Mouse (Mus musculus) kidney, embryonic 16.5 days (tissue): ENCODE measurements at regions not wholly inside any gene's neighbourhood (a gene's known extent, or its start where the extent isn't known, plus 50 kb on each side); places are given as distances from the start of the nearest gene placed in this dataset.
A peak's percentile ranks its signal among the peaks of the same experiment; 100 is the strongest.
"Not testable (repeated sequence)": the region's sequence is repeated elsewhere in the genome, so short reads cannot be mapped to it uniquely, and the experiment has no call there.

ENCODE experiments used
- ATAC-seq: fragments of 200-750 bp; cut with Nextera tagmentation; 2 replicates; pipeline ENCODE4 v1.8.0; 2017; ENCODE audit warnings: moderate TSS enrichment; ENCODE audit not compliant: low FRiP score, low TSS enrichment
- H3K27ac ChIP-seq: fragments of 300-500 bp; sonication (generic); 2 replicates; pipeline ENCODE4 v1.5.1; 2014; ENCODE audit warnings: low read length
- H3K27me3 ChIP-seq: fragments of 300-500 bp; sonication (generic); 2 replicates; pipeline ENCODE4 v1.6.1; 2014; ENCODE audit warnings: low read length, control low read depth, mixed read lengths; ENCODE audit not compliant: insufficient read depth
- H3K36me3 ChIP-seq: fragments of 300-500 bp; sonication (generic); 2 replicates; pipeline ENCODE4 v1.6.1; 2014; ENCODE audit warnings: low read length, control low read depth, mixed read lengths; ENCODE audit not compliant: insufficient read depth
- H3K4me1 ChIP-seq: fragments of 300-500 bp; sonication (generic); 2 replicates; pipeline ENCODE4 v1.6.1; 2014; ENCODE audit warnings: low read length, control low read depth, mixed read lengths; ENCODE audit not compliant: insufficient read depth
- H3K4me2 ChIP-seq: fragments of 300-500 bp; sonication (generic); replicated peaks from 2 replicates; pipeline ENCODE4 v1.6.1; 2014; ENCODE audit warnings: low read depth, low read length
- H3K4me3 ChIP-seq: fragments of 300-500 bp; sonication (generic); 2 replicates; pipeline ENCODE4 v1.5.1; 2014; ENCODE audit warnings: mild to moderate bottlenecking, low read length
- H3K9ac ChIP-seq: fragments of 300-500 bp; sonication (generic); replicated peaks from 2 replicates; pipeline ENCODE4 v1.6.1; 2014; ENCODE audit warnings: low read length
- H3K9me3 ChIP-seq: fragments of 300-500 bp; sonication (generic); 2 replicates; pipeline ENCODE4 v1.6.1; 2016; ENCODE audit warnings: low read length, control low read depth
- WGBS: fragments of 180-500 bp; shearing (Covaris S2); extraction: QIAGEN DNeasy Blood & Tissue Kit; methylation state at CpG from one replicate; pipeline ENCODE4 v1.1.7; 2014; 5-methylcytosine and 5-hydroxymethylcytosine counted together

- Histone ChIP-seq H3K36me3 (no peaks in the 10 kb centered on the region), H3K27ac (no peak overlapping the region), H3K4me3 (no peak overlapping the region), H3K9me3 (no peaks in the 10 kb centered on the region), H3K9ac (no peak overlapping the region), H3K4me1 (no peaks in the 10 kb centered on the region), H3K4me2 (no peak overlapping the region), H3K27me3 (no peaks in the 10 kb centered on the region)
- 55% methylated on average over 3 of the region's 3 CpGs for WGBS
- no peak for ATAC-seq
These were observed 324.4 kb upstream of the Nectin3 start for GRCm38 (mm10) chr16:46822753-46823152.

- Histone ChIP-seq H3K4me2 (no peak overlapping the region), H3K36me3 (no peaks in the 10 kb centered on the region), H3K4me3 (no peak overlapping the region), H3K27ac (no peak overlapping the region), H3K9me3 (no peaks in the 10 kb centered on the region), H3K9ac (no peak overlapping the region), H3K27me3 (no peaks in the 10 kb centered on the region), H3K4me1 (no peaks in the 10 kb centered on the region)
- 95% methylated on average over 1 of the region's 1 CpGs for WGBS
- ATAC-seq = no peak
These were observed 319.9 kb upstream of the Nectin3 start for GRCm38 (mm10) chr16:46818215-46818614.

- not testable (repeated sequence) for H3K36me3 ChIP-seq, H3K4me2 ChIP-seq, H3K27ac ChIP-seq, H3K4me3 ChIP-seq, H3K9me3 ChIP-seq, H3K9ac ChIP-seq, ATAC-seq, H3K27me3 ChIP-seq, H3K4me1 ChIP-seq
These were observed 313.5 kb upstream of the Nectin3 start for GRCm38 (mm10) chr16:46811835-46812234.

GRCm38 (mm10) chr16:46807476-46807875, 309.2 kb upstream of the Nectin3 start:
- H3K4me2 ChIP-seq = no peak overlapping the region
- no peaks in the 10 kb centered on the region for H3K36me3 ChIP-seq
- 94% methylated on average over 2 of the region's 2 CpGs for WGBS
- no peaks in the 10 kb centered on the region for H3K9me3 ChIP-seq
- ATAC-seq = no peak
- H3K9ac ChIP-seq = no peak overlapping the region
- no peaks in the 10 kb centered on the region for H3K4me1 ChIP-seq
- H3K27ac ChIP-seq = no peak overlapping the region
- no peaks in the 10 kb centered on the region for H3K27me3 ChIP-seq
- H3K4me3 ChIP-seq = no peak overlapping the region

- no peak overlapping the region for H3K27ac ChIP-seq
- H3K4me1 ChIP-seq = no peaks in the 10 kb centered on the region
- 52% methylated on average over 5 of the region's 5 CpGs for WGBS
- ATAC-seq = peak; percentile 95
- no peaks in the 10 kb centered on the region for H3K9me3 ChIP-seq
- no peaks in the 10 kb centered on the region for H3K27me3 ChIP-seq
- no peak overlapping the region for H3K4me3 ChIP-seq
- H3K4me2 ChIP-seq = no peak overlapping the region
- H3K36me3 ChIP-seq = no peaks in the 10 kb centered on the region
- no peak overlapping the region for H3K9ac ChIP-seq
These were observed 278.0 kb upstream of the Nectin3 start for GRCm38 (mm10) chr16:46776367-46776766.

- no peak overlapping the region for H3K4me2 ChIP-seq
- H3K4me1 ChIP-seq = no peaks in the 10 kb centered on the region
- no peak for ATAC-seq
- H3K36me3 ChIP-seq = no peaks in the 10 kb centered on the region
- 56% methylated on average over 4 of the region's 4 CpGs for WGBS
- no peaks in the 10 kb centered on the region for H3K27me3 ChIP-seq
- H3K27ac ChIP-seq = no peak overlapping the region
- no peak overlapping the region for H3K9ac ChIP-seq
- H3K9me3 ChIP-seq = no peaks in the 10 kb centered on the region
- H3K4me3 ChIP-seq = no peak overlapping the region
These were observed 271.1 kb upstream of the Nectin3 start for GRCm38 (mm10) chr16:46769383-46769782.

- H3K4me2 ChIP-seq = no peak overlapping the region
- no peak overlapping the region for H3K27ac ChIP-seq
- H3K9me3 ChIP-seq = no peaks in the 10 kb centered on the region
- no peaks in the 10 kb centered on the region for H3K27me3 ChIP-seq
- H3K4me1 ChIP-seq = no peaks in the 10 kb centered on the region
- H3K9ac ChIP-seq = no peak overlapping the region
- ATAC-seq = 0 out of 2 replicates have a peak, but pooled peaks have one; percentile 31
- 33% methylated on average over 1 of the region's 1 CpGs for WGBS
- no peak overlapping the region for H3K4me3 ChIP-seq
- H3K36me3 ChIP-seq = no peaks in the 10 kb centered on the region
These were observed 270.1 kb upstream of the Nectin3 start for GRCm38 (mm10) chr16:46768376-46768775.

GRCm38 (mm10) chr16:46735140-46735539, 236.8 kb upstream of the Nectin3 start:
- H3K36me3 ChIP-seq = no peaks in the 10 kb centered on the region
- 82% methylated on average over 4 of the region's 4 CpGs for WGBS
- H3K4me1 ChIP-seq = no peaks in the 10 kb centered on the region
- no peak overlapping the region for H3K4me2 ChIP-seq
- no peak overlapping the region for H3K4me3 ChIP-seq
- no peaks in the 10 kb centered on the region for H3K9me3 ChIP-seq
- H3K9ac ChIP-seq = no peak overlapping the region
- no peak overlapping the region for H3K27ac ChIP-seq
- H3K27me3 ChIP-seq = no peaks in the 10 kb centered on the region
- no peak for ATAC-seq

GRCm38 (mm10) chr16:46728424-46728823, 230.1 kb upstream of the Nectin3 start:
- H3K27me3 ChIP-seq = no peaks in the 10 kb centered on the region
- no peak overlapping the region for H3K4me2 ChIP-seq
- WGBS = 68% methylated on average over 3 of the region's 3 CpGs
- H3K27ac ChIP-seq = no peak overlapping the region
- no peaks in the 10 kb centered on the region for H3K36me3 ChIP-seq
- no peaks in the 10 kb centered on the region for H3K9me3 ChIP-seq
- H3K9ac ChIP-seq = no peak overlapping the region
- no peak for ATAC-seq
- H3K4me3 ChIP-seq = no peak overlapping the region
- H3K4me1 ChIP-seq = no peaks in the 10 kb centered on the region

GRCm38 (mm10) chr16:46723660-46724059, 225.3 kb upstream of the Nectin3 start:
- WGBS = 94% methylated on average over 4 of the region's 4 CpGs
- H3K27me3 ChIP-seq = no peaks in the 10 kb centered on the region

GRCm38 (mm10) chr16:46679787-46680186, 181.5 kb upstream of the Nectin3 start:
- H3K4me1 ChIP-seq = no peaks in the 10 kb centered on the region
- H3K4me3 ChIP-seq = no peak overlapping the region
- H3K27me3 ChIP-seq = no peaks in the 10 kb centered on the region
- no peak overlapping the region for H3K9ac ChIP-seq
- WGBS = 70% methylated on average over 3 of the region's 3 CpGs
- H3K27ac ChIP-seq = no peak overlapping the region
- H3K4me2 ChIP-seq = no peak overlapping the region
- no peak for ATAC-seq
- H3K36me3 ChIP-seq = no peaks in the 10 kb centered on the region
- no peaks in the 10 kb centered on the region for H3K9me3 ChIP-seq

More at GRCm38 (mm10) chr16:46723660-46724059, 225.3 kb upstream of the Nectin3 start:
- no peak overlapping the region for H3K9ac ChIP-seq
- no peaks in the 10 kb centered on the region for H3K9me3 ChIP-seq
- ATAC-seq = no peak
- H3K27ac ChIP-seq = no peak overlapping the region
- no peaks in the 10 kb centered on the region for H3K4me1 ChIP-seq
- H3K4me2 ChIP-seq = no peak overlapping the region
- no peak overlapping the region for H3K4me3 ChIP-seq
- no peaks in the 10 kb centered on the region for H3K36me3 ChIP-seq
